Mouse (Mus musculus) CH12.LX (cell line): ENCODE results near the gene Pde1c. TPM values are rescaled to one million over a fixed set of nuclear protein-coding genes. Genes with fewer than 3 reads are reported as not detected.
"Not testable (repeated sequence)": the region's sequence is repeated elsewhere in the genome, so short reads cannot be mapped to it uniquely, and the experiment has no call there.

ENCODE experiments used
- DNase-seq: peaks from one replicate; pipeline ENCODE4 v3.0.0-alpha.2; 2013; ENCODE audit errors: extremely low read depth
- H3K27ac ChIP-seq: 2 replicates; pipeline ENCODE4 v1.5.1; 2012; ENCODE audit warnings: low read depth, mild to moderate bottlenecking, control low read depth, moderate library complexity; ENCODE audit not compliant: insufficient read depth
- H3K27me3 ChIP-seq: replicated peaks from 2 replicates; pipeline ENCODE3; 2012; ENCODE audit warnings: inconsistent platforms
- H3K36me3 ChIP-seq, 2 experiments: replicated peaks in 1 of 2; 2 replicates each; pipeline versions ENCODE3 to v1.6.1; 2012; ENCODE audit warnings: inconsistent platforms in 1 of 2, low read length in 1 of 2, mild to moderate bottlenecking in 1 of 2, mixed read lengths in 1 of 2, moderate library complexity in 1 of 2; ENCODE audit not compliant: control insufficient read depth in 1 of 2, insufficient read depth in 1 of 2
- H3K4me1 ChIP-seq, 2 experiments: 2 replicates each; pipeline ENCODE4 v1.6.1; 2012; ENCODE audit warnings: inconsistent platforms in 1 of 2, moderate library complexity in 1 of 2; ENCODE audit not compliant: insufficient read depth in 2 of 2, control insufficient read depth in 1 of 2
- H3K4me2 ChIP-seq: 2 replicates; pipeline ENCODE4 v1.6.1; 2012; ENCODE audit warnings: low read depth, mild to moderate bottlenecking, control low read depth; ENCODE audit not compliant: poor library complexity, insufficient read depth, severe bottlenecking
- H3K4me3 ChIP-seq, 3 experiments: fragments of 150-350 bp in 1 of 3; sonication (generic) in 1 of 3; replicated peaks in 1 of 3; 2 replicates each; pipeline versions ENCODE3 to v1.5.1; 2011 to 2012; ENCODE audit warnings: low read depth in 2 of 3, low read length in 2 of 3, mild to moderate bottlenecking in 2 of 3, moderate library complexity in 2 of 3, control low read depth in 1 of 3, improper control_type of control experiment in 1 of 3, inconsistent platforms in 1 of 3, mixed read lengths in 1 of 3; ENCODE audit not compliant: poor library complexity in 1 of 3
- H3K79me2 ChIP-seq: replicated peaks from 2 replicates; pipeline ENCODE4 v1.6.1; 2012; ENCODE audit warnings: mild to moderate bottlenecking, moderate library complexity; ENCODE audit not compliant: control insufficient read depth, poor library complexity, insufficient read depth, severe bottlenecking; ENCODE audit errors: extremely low read depth
- H3K9ac ChIP-seq: 2 replicates; pipeline ENCODE4 v1.6.1; 2012; ENCODE audit warnings: low read depth, mild to moderate bottlenecking, control low read depth, moderate library complexity; ENCODE audit not compliant: insufficient read depth
- H3K9me3 ChIP-seq: replicated peaks from 2 replicates; pipeline ENCODE3; 2012; ENCODE audit warnings: low read length, inconsistent platforms, mixed read lengths
- BHLHE40 ChIP-seq: IDR thresholded peaks from 2 replicates; pipeline ENCODE4 v1.6.1; 2011; ENCODE audit warnings: mild to moderate bottlenecking, low read depth, low read length, improper control_type of control experiment
- CHD1 ChIP-seq: IDR thresholded peaks from 2 replicates; pipeline ENCODE4 v1.6.1; 2012; ENCODE audit warnings: low read depth, low read length, improper control_type of control experiment, inconsistent platforms
- CTCF ChIP-seq, 2 experiments: IDR thresholded peaks in 1 of 2; conservative IDR thresholded peaks in 1 of 2; 2 replicates each; pipeline ENCODE4 v1.5.1; 2011 to 2012; ENCODE audit warnings: low read depth in 2 of 2, low read length in 2 of 2, improper control_type of control experiment in 1 of 2, inconsistent platforms in 1 of 2, mild to moderate bottlenecking in 1 of 2, moderate library complexity in 1 of 2
- ELF1 ChIP-seq: IDR thresholded peaks from 2 replicates; pipeline ENCODE4 v1.6.1; 2014; ENCODE audit warnings: low read depth, mild to moderate bottlenecking, inconsistent platforms, low read length, improper control_type of control experiment
- EP300 ChIP-seq: IDR thresholded peaks from 2 replicates; pipeline ENCODE4 v1.6.1; 2011; ENCODE audit warnings: low read length, improper control_type of control experiment
- MAX ChIP-seq: IDR thresholded peaks from 2 replicates; pipeline ENCODE4 v1.6.1; 2011; ENCODE audit warnings: low read length, improper control_type of control experiment
- NELFE ChIP-seq: IDR thresholded peaks from 2 replicates; pipeline ENCODE4 v1.6.1; 2011; ENCODE audit warnings: low read depth, low read length, improper control_type of control experiment
- PAX5 ChIP-seq: IDR thresholded peaks from 2 replicates; pipeline ENCODE4 v1.6.1; 2012; ENCODE audit warnings: low read length, inconsistent platforms, mixed read lengths
- POLR2AphosphoS2 ChIP-seq: IDR thresholded peaks from 2 replicates; pipeline ENCODE4 v1.6.1; 2011; ENCODE audit warnings: low read depth, low read length, improper control_type of control experiment
- RAD21 ChIP-seq: IDR thresholded peaks from 2 replicates; pipeline ENCODE4 v1.6.1; 2011; ENCODE audit warnings: low read depth, mild to moderate bottlenecking, low read length, improper control_type of control experiment, moderate library complexity
- SIN3A ChIP-seq: IDR thresholded peaks from 2 replicates; pipeline ENCODE4 v1.6.1; 2012; ENCODE audit warnings: low read length, improper control_type of control experiment, inconsistent platforms
- SMC3 ChIP-seq: IDR thresholded peaks from 2 replicates; pipeline ENCODE4 v1.6.1; 2011; ENCODE audit warnings: low read depth, low read length, improper control_type of control experiment
- USF1 ChIP-seq: IDR thresholded peaks from 2 replicates; pipeline ENCODE4 v1.6.1; 2014; ENCODE audit warnings: low read depth, mild to moderate bottlenecking, inconsistent platforms, low read length, improper control_type of control experiment
- ZC3H11A ChIP-seq: IDR thresholded peaks from 2 replicates; pipeline ENCODE4 v1.6.1; 2012; ENCODE audit warnings: low read depth, mild to moderate bottlenecking, inconsistent platforms, low read length, improper control_type of control experiment
- ZKSCAN1 ChIP-seq: IDR thresholded peaks from 2 replicates; pipeline ENCODE4 v1.6.1; 2012; ENCODE audit warnings: low read depth, inconsistent platforms, low read length, improper control_type of control experiment, borderline replicate concordance
- dilution Hi-C: fragments of 300-500 bp; cut with MboI; formaldehyde crosslinking; loops from 2 replicates; pipeline ENCODE4 v1.14.3; 2020; ENCODE audit warnings: low sequenced_read_pairs; ENCODE audit not compliant: extremely low pct_unique_long_range_greater_than_20kb, extremely low pct_ligation_motif_present
- in situ Hi-C: fragments of 300-500 bp; cut with MboI; formaldehyde crosslinking; loops from 3 replicates; pipeline ENCODE4 v1.14.3; 2019; ENCODE audit warnings: low sequenced_read_pairs, low pct_ligation_motif_present, low pct_unique_long_range_greater_than_20kb, mixed read lengths
- polyA plus RNA-seq: library from polyadenylated mRNA; unstranded; fragments of >175 nt; gene quantifications from 2 replicates; pipeline ENCODE4 v1.2.1, GENCODE M21; 2012; ENCODE audit warnings: low read depth; ENCODE audit not compliant: insufficient read length
- total RNA-seq, 2 experiments: library from RNA; depleted of rRNA; stranded (reverse); fragments of 300-350 nt in 1 of 2; fragments of >200 nt in 1 of 2; gene quantifications; 2 replicates each; pipeline ENCODE4 v1.2.3; 2012 to 2014

Gene Pde1c
- total and polyA plus RNA-seq, 3 experiments, result 2.3 to 3.8 (median 2.4) TPM

DNA sequence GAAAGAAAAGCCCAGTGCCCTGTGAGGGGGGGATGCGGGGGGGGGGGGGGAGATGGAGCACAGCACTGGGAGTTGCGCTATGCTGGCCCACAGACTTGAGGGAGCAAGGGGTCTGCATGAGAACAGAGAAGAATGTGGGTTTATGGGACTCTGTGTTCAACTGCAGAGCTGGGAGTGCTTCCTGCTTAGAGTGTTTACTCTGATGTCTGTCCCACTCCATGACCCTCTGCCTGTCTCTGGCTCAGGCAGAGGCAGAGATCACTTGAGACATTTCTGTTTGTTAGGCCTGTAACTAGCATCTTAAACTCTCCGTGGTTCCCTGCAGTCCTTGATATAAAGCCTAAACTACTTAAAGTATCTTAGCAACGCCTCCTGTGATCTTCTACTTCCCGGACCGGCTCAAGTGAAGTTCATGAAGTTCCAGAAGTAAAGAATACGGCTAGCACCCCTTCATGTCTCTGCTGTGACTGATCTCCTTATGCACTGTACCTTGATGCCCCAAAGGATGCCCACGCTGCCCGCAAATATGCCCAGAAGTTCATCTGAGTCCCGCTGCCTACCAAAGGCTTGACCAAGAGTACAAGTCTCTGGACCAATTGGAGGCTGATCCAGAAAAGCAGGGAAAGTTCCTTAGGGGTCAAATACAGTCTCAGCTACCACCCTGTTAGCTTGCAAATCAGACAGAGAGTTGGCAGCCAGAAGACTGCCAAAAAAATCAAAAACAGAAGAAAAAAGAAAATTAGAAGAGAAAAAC is 47.5 kb upstream of the Pde1c start:
- H3K9me3 ChIP-seq, result no peaks in the 10 kb centered on the region
- H3K4me3 ChIP-seq, result no peak overlapping the region
- H3K27ac ChIP-seq, result no peak overlapping the region
- dilution Hi-C loops, result no loop called here
- H3K9ac ChIP-seq, result no peak overlapping the region
- peaks cover 0 to 6% of the 10 kb centered on the region in 2 experiments; a peak in 2 of 4 replicates for H3K4me1 ChIP-seq
- in situ Hi-C loops, result loop anchor here (25.0 kb wide), 1 partner anchor 554 kb away; no protein-coding TSS in a partner anchor
- H3K27me3 ChIP-seq, result no peaks in the 10 kb centered on the region
- DNase-seq, result no peak
- H3K79me2 ChIP-seq, result no peaks in the 10 kb centered on the region
- no peaks in the 10 kb centered on the region for H3K36me3 ChIP-seq
- no peak overlapping the region for H3K4me2 ChIP-seq
- TF ChIP-seq MAX (no peak), NELFE (no peak), POLR2AphosphoS2 (no peak), CTCF (conservative IDR thresholded peaks at IDR 0.05 in 1 of 2, IDR thresholded peaks at IDR 0.05 in 1 of 2; ENCODE audit: low read depth in 2 of 2, low read length in 2 of 2) (no peak), USF1 (no peak)

- dilution Hi-C loops, H3K4me3 ChIP-seq, H3K4me1 ChIP-seq, H3K27ac ChIP-seq, DNase-seq, H3K9ac ChIP-seq, H3K79me2 ChIP-seq, H3K4me2 ChIP-seq, H3K27me3 ChIP-seq, H3K36me3 ChIP-seq, H3K9me3 ChIP-seq: not testable (repeated sequence)
- in situ Hi-C loops, result loop anchor here (5.0 to 25.0 kb wide), 2 partner anchors 122 to 547 kb away; no protein-coding TSS in a partner anchor
Measured at GRCm38 (mm10) chr6:56609529-56609928, 40.6 kb upstream of the Pde1c start.

DNA sequence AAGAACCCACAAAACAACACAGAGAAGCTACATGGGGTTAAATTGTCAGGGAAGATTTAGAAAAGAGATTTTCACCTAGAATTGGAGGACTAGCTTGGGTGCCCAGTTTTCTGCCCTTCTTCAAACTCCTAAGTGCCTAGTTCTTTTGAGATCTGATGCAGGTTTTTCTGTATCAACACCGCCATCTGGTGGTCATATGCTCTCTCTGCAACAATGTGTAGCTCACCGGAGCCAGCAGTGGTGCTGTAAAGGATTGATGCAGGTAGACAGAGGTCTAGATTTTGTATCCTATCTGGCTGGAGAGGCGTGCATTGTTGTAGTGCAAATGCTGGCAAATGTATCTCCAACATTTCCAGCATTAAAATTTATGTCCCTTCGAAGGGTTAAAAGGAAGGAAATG is 39.4 kb upstream of the Pde1c start:
- dilution Hi-C loops, result no loop called here
- no peak overlapping the region for H3K4me2 ChIP-seq
- no peaks in the 10 kb centered on the region for H3K36me3 ChIP-seq
- TF ChIP-seq PAX5 (no peak), SIN3A (no peak), ZKSCAN1 (no peak), BHLHE40 (no peak), CHD1 (no peak), EP300 (no peak), ZC3H11A (peak; percentile 58; the same call in 1 of the 2 replicates), CTCF (conservative IDR thresholded peaks at IDR 0.05 in 1 of 2, IDR thresholded peaks at IDR 0.05 in 1 of 2; ENCODE audit: low read depth in 2 of 2, low read length in 2 of 2) (peak; percentile 73 to 89), SMC3 (peak; percentile 86), RAD21 (peak; percentile 85), ELF1 (no peak)
- peaks cover 0 to 7% of the 10 kb centered on the region in 2 experiments; a peak in 2 of 4 replicates for H3K4me1 ChIP-seq
- no peaks in the 10 kb centered on the region for H3K27me3 ChIP-seq
- no peaks in the 10 kb centered on the region for H3K9me3 ChIP-seq
- no peak overlapping the region for H3K9ac ChIP-seq
- in situ Hi-C loops, result loop anchor here (5.0 to 25.0 kb wide), 2 partner anchors 121 to 546 kb away; no protein-coding TSS in a partner anchor
- H3K27ac ChIP-seq, result no peak overlapping the region
- H3K79me2 ChIP-seq, result no peaks in the 10 kb centered on the region
- H3K4me3 ChIP-seq, result no peak overlapping the region
- peak; percentile 79 for DNase-seq
